Mouse (Mus musculus): ENCODE measurements around the gene Sgf29. TPM values are rescaled to one million over a fixed set of nuclear protein-coding genes. Genes with fewer than 3 reads are reported as not detected.
A peak's percentile ranks its signal among the peaks of the same experiment; 100 is the strongest.

Sgf29 gene
- polyA plus RNA-seq, 1 experiment from 2014 or later, result 43.6 TPM

DNA sequence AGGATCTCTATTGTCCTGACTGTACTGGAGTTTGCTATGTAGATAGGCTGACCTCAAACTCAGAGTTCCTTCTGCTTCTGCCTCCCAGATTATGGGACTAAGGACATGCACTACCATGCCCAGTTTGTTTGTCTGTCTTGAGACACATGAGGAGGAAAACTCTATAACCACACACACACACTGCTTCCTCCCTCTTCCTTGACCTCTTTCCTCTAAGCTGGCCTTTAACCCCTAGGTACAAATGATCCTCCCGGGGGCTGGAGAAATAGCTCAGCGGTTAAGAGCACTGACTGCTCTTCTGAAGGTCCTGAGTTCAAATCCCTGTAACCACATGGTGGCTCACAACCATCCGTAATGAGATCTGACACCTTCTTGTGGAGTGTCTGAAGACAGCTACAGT is 4.8 kb upstream of the Sgf29 start:
- no peaks in the 10 kb centered on the region for H3K27me3 ChIP-seq
- WGBS, result 54% methylated on average over 3 of the region's 3 CpGs
- peaks cover 5% of the 10 kb centered on the region; the same call in 1 of the 2 replicates for H3K4me1 ChIP-seq
- no peak overlapping the region for H3K27ac ChIP-seq
- no peak overlapping the region for H3K4me2 ChIP-seq (replicated peaks)
- H3K9me3 ChIP-seq, result no peaks in the 10 kb centered on the region
- H3K36me3 ChIP-seq, result no peaks in the 10 kb centered on the region
- no peak for ATAC-seq (ENCODE audit: insufficient number of reproducible peaks, insufficient read depth, low FRiP score, low TSS enrichment)
- H3K4me3 ChIP-seq, result no peak overlapping the region
- H3K9ac ChIP-seq, result no peak overlapping the region

DNA sequence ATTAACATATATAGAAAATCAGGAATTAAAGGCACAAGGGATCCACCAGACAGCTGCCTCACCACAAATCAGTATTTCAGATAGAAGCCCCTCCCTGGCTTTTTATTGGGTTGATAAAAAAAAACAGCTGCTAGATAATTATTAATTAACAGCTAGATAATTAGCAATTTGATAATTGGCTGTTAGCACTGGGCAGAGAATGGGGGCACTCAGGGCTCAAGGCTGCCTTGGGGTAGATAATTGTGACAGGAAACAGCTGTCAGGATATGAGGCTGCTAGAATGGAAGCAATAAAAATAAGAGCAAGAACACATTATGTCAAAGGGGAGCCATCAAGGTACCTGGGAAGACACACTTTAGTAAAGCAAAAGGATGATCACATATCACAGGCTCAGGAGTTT is 4.2 kb upstream of the Sgf29 start:
- Histone ChIP-seq H3K27me3 (no peaks in the 10 kb centered on the region), H3K27ac (no peak overlapping the region), H3K36me3 (no peaks in the 10 kb centered on the region), H3K4me2 (replicated peaks) (no peak overlapping the region), H3K4me3 (no peak overlapping the region), H3K9me3 (no peaks in the 10 kb centered on the region), H3K4me1 (peaks cover 8% of the 10 kb centered on the region), H3K9ac (no peak overlapping the region)
- ATAC-seq (ENCODE audit: insufficient number of reproducible peaks, insufficient read depth, low FRiP score, low TSS enrichment), result no peak

DNA sequence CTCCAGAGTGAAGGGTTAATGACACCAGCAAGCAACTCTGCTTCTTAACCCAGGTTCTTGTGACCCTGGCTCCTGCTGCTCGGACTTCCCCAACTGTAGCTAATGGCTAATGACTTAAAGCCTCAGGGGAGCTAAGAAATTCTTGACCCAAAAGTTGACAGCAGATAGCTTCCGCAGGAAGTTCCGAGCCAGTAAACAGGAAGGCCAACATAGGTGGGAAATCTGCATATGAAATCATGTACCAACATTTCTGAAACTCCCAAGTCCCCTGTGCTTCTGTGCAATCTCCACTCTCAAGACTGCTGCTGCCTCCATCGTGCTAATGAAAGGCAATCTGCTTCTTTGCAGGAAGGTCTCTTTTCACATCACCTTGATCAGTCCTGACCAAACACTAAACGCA is 3.4 kb upstream of the Sgf29 start:
- Histone ChIP-seq H3K27ac (no peak overlapping the region), H3K9ac (no peak overlapping the region), H3K27me3 (no peaks in the 10 kb centered on the region), H3K9me3 (no peaks in the 10 kb centered on the region), H3K4me3 (no peak overlapping the region), H3K36me3 (no peaks in the 10 kb centered on the region), H3K4me1 (peaks cover 12% of the 10 kb centered on the region), H3K4me2 (replicated peaks) (no peak overlapping the region)
- no peak for ATAC-seq (ENCODE audit: insufficient number of reproducible peaks, insufficient read depth, low FRiP score, low TSS enrichment)
- WGBS, result 49% methylated on average over 5 of the region's 5 CpGs

DNA sequence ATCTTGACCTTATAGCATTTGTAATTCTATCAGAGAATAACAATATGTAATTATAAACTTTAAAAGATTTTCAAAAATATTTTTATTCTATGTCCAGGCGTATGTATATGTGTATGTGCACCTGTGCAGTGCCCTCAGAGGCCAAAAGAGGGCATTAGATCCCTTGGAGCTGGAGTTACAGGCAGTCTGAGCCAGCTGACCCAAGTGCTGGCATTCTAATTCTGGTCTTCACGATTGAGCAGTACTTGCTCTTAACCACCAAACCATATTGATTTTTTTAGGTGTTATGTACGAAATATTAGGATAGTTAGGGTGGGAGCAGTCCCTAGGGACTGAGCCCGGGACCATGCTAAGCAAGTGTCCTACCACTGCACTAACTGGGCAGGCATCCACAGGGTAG is 623 bp upstream of the Sgf29 start:
- H3K9me3 ChIP-seq, result no peaks in the 10 kb centered on the region
- no peaks in the 10 kb centered on the region for H3K36me3 ChIP-seq
- no peaks in the 10 kb centered on the region for H3K27me3 ChIP-seq
- 78% methylated on average over 4 of the region's 4 CpGs for WGBS
- H3K27ac ChIP-seq, result no peak overlapping the region
- H3K9ac ChIP-seq, result no peak overlapping the region
- no peak for ATAC-seq (ENCODE audit: insufficient number of reproducible peaks, insufficient read depth, low FRiP score, low TSS enrichment)
- peak overlapping the region; percentile 51; the same call in 1 of the 2 replicates for H3K4me3 ChIP-seq
- H3K4me2 ChIP-seq (replicated peaks), result peak overlapping the region; percentile 80
- peaks cover 12% of the 10 kb centered on the region for H3K4me1 ChIP-seq

DNA sequence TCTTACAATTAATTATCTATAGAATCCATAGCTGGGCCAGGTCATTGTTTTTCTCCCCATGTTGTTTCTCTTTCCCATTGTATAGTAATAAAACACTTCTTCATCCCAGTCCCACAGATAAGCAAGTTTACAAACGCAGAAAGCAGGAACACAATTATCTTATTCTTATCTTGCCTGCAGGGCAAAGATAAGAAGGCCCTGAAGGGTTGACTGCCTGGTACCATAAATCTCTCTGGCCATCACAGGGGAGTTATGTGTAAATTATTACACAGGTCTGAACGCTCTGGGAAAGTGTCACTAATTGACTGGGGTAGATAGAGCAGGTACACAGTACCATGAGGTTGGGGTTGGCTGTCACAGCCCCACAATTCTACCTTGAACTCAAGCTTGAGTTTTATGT is 1.7 kb downstream of the Sgf29 start:
- no peaks in the 10 kb centered on the region for H3K27me3 ChIP-seq
- H3K27ac ChIP-seq, result no peak overlapping the region
- no peak for ATAC-seq (ENCODE audit: insufficient number of reproducible peaks, insufficient read depth, low FRiP score, low TSS enrichment)
- peaks cover 12% of the 10 kb centered on the region for H3K4me1 ChIP-seq
- no peak overlapping the region for H3K4me2 ChIP-seq (replicated peaks)
- no peaks in the 10 kb centered on the region for H3K9me3 ChIP-seq
- no peaks in the 10 kb centered on the region for H3K36me3 ChIP-seq
- WGBS, result 90% methylated on average over 2 of the region's 2 CpGs
- no peak overlapping the region for H3K9ac ChIP-seq
- H3K4me3 ChIP-seq, result no peak overlapping the region

DNA sequence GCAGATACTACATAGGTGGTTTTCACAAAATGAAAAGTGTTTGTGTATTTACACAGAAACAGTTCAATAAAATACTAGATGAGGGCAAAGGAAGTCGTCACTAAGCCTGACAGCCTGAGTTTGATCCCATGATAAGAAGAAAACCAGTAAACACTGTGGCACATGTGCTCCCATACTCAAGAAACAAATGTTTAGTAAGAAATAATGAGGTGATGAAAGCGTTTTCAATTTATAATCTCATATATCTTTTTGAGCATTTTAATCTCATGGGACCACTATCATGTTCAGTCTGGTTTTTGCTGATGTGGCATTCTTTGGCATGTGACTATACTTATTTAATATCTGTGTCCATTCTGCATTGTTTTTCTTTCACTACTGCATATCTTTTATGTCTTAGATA is 4.9 kb downstream of the Sgf29 start:
- no peaks in the 10 kb centered on the region for H3K27me3 ChIP-seq
- 84% methylated on average over 2 of the region's 2 CpGs for WGBS
- 0 out of 2 replicates have a peak, but pooled peaks cover 2% of the 10 kb centered on the region for H3K36me3 ChIP-seq

DNA sequence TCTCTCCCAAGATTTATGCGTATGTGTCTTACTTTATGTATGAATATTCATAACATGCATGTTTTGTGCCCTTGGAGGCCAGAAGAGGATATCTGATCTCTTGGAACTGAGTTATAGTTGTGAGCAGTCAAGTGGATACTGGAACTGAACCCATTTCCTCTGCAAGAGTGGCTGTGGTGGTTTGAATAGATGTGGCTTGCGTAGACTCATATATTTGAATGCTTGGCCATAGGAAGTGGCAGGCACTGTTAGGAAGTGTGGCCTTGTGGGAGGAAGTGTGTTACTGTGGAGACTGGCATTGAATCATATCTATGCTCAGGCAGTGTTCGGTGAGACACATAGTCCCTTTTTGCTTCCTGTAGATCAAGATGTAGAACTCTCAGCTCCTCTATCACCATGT is 6.6 kb downstream of the Sgf29 start:
- 91% methylated on average over 3 of the region's 3 CpGs for WGBS
- no peaks in the 10 kb centered on the region for H3K9me3 ChIP-seq
- H3K4me3 ChIP-seq, result no peak overlapping the region
- 0 out of 2 replicates have a peak, but pooled peaks cover 2% of the 10 kb centered on the region for H3K36me3 ChIP-seq
- no peak for ATAC-seq (ENCODE audit: insufficient number of reproducible peaks, insufficient read depth, low FRiP score, low TSS enrichment)
- H3K27me3 ChIP-seq, result no peaks in the 10 kb centered on the region
- no peak overlapping the region for H3K27ac ChIP-seq
- no peaks in the 10 kb centered on the region for H3K4me1 ChIP-seq
- no peak overlapping the region for H3K4me2 ChIP-seq (replicated peaks)
- no peak overlapping the region for H3K9ac ChIP-seq

More for the DNA sequence above, 4.9 kb downstream of the Sgf29 start:
- Histone ChIP-seq H3K4me3 (no peak overlapping the region), H3K9me3 (no peaks in the 10 kb centered on the region), H3K4me1 (peaks cover 6% of the 10 kb centered on the region), H3K9ac (no peak overlapping the region), H3K4me2 (replicated peaks) (no peak overlapping the region), H3K27ac (no peak overlapping the region)
- ATAC-seq (ENCODE audit: insufficient number of reproducible peaks, insufficient read depth, low FRiP score, low TSS enrichment), result no peak

DNA sequence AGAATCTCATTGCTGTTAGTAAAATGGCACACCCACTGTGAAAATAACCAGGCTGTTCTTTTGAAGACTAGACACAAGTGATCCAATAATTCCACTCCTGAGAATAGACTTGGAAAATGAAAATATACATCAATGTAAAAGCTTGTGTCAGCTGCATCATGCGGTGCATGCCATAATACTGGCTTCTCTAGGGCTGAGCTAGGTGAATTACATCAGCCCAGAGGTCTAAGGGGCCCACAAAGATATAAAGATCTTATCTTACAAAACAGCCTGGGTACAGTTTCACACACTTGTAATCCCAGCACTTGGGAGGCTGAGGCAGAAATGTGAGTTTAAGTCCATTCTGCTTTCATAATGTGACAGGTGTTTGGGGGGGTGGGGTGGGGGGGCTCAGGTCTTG is 8.4 kb downstream of the Sgf29 start:
- Histone ChIP-seq H3K4me3 (no peak overlapping the region), H3K4me1 (no peaks in the 10 kb centered on the region), H3K9me3 (no peaks in the 10 kb centered on the region), H3K4me2 (replicated peaks) (no peak overlapping the region), H3K36me3 (peaks cover 6% of the 10 kb centered on the region), H3K27ac (no peak overlapping the region), H3K27me3 (no peaks in the 10 kb centered on the region), H3K9ac (no peak overlapping the region)
- ATAC-seq (ENCODE audit: insufficient number of reproducible peaks, insufficient read depth, low FRiP score, low TSS enrichment), result no peak
- 95% methylated on average over 1 of the region's 1 CpGs for WGBS

DNA sequence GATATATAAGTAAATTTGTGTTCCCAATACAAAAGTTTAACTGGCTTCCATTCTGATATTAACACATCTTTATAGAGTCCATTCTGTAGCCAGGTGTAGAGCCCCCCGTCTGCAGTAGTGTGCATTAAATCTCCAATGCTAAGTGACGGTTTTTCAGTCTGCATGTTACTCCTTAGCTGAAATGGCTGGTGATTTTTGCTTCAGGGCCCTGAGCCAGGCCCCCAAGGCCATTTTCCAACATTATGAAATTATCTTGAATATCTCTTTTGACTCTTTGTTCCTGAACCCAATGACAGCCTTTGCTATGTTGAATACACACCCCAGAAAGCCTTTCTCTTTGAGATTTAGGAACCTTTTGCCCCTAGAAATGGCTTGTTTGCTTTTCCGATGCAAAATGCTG is 10.7 kb downstream of the Sgf29 start:
- no peaks in the 10 kb centered on the region for H3K4me1 ChIP-seq
- H3K36me3 ChIP-seq, result peaks cover 12% of the 10 kb centered on the region
- no peak overlapping the region for H3K9ac ChIP-seq
- H3K27me3 ChIP-seq, result no peaks in the 10 kb centered on the region
- no peak overlapping the region for H3K4me3 ChIP-seq
- H3K9me3 ChIP-seq, result no peaks in the 10 kb centered on the region
- ATAC-seq (ENCODE audit: insufficient number of reproducible peaks, insufficient read depth, low FRiP score, low TSS enrichment), result no peak
- WGBS, result 88% methylated on average over 3 of the region's 3 CpGs
- H3K27ac ChIP-seq, result no peak overlapping the region
- H3K4me2 ChIP-seq (replicated peaks), result no peak overlapping the region

DNA sequence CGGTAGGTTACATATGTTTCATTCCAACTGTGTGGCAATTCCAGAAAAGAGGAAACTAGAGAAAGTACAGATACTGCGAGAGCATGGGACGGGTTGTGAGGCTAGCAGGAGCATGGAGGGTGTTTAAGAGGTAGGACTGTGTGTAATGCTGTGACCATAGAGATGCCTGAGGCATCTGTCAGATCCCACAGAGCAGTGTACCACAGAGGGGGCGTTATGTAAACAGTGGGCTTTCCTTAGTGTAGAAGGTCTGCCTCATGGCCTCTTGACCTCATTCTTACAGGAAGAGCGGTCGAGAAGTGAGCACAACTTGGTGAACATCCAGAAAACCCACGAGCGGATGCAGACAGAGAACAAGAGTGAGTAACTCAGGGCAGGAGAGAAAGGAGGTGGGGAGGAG is 14.5 kb downstream of the Sgf29 start:
- Histone ChIP-seq H3K4me2 (replicated peaks) (no peak overlapping the region), H3K9me3 (no peaks in the 10 kb centered on the region), H3K36me3 (peaks cover 25% of the 10 kb centered on the region), H3K27ac (no peak overlapping the region), H3K9ac (no peak overlapping the region), H3K27me3 (no peaks in the 10 kb centered on the region), H3K4me3 (no peak overlapping the region), H3K4me1 (no peaks in the 10 kb centered on the region)
- ATAC-seq (ENCODE audit: insufficient number of reproducible peaks, insufficient read depth, low FRiP score, low TSS enrichment), result no peak
- WGBS, result 60% methylated on average over 8 of the region's 8 CpGs

DNA sequence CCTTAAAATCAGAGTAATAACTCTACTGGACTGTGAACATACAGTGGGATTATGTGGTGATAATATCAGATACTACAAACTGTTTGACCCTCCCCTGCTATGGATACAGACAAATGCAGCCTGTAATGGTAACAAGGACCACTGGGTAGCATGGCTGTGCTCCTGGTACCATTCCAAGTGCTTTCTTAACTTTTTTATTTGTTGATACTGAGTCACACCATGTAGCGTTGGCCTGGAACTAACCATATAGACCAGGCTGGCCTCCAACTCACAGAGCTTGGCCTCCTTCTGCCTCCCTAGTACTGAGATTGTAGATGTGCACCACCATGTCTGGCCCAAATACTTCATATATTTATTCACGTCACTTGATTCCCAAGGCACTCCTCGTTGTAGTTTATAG is 16.2 kb downstream of the Sgf29 start:
- Histone ChIP-seq H3K27ac (no peak overlapping the region), H3K36me3 (peaks cover 31% of the 10 kb centered on the region)
- no peak for ATAC-seq (ENCODE audit: insufficient number of reproducible peaks, insufficient read depth, low FRiP score, low TSS enrichment)

DNA sequence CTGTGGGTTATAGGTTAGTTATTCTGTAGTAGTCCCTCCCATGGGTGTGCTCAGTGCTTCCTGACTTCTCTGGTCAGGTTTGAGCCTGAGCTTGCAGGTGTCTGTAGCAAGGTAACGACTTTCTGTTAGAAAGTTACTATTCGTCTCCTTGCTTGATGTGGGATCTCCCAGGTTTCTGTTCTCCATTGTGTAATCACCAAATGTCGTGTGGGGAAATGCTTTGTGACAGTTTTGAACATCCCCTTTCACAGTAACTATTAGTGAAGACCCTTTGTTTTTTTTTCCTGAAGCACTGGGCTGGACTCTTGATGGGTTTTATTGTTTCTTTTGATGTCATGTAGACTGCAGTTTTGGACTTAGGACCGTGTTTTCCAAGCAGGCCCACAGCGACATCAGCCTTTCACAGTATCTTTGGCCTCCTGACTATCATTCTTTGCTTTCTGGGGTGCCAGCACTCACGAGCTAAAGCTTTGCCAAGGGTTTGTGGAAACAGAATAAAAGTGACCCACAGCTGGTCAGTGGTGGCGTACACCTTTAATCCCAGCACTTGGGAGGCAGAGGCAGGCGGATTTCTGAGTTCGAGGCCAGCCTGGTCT is 18.5 kb downstream of the Sgf29 start:
- Histone ChIP-seq H3K27me3 (no peaks in the 10 kb centered on the region), H3K4me1 (no peaks in the 10 kb centered on the region), H3K36me3 (peaks cover 49% of the 10 kb centered on the region), H3K4me3 (no peak overlapping the region), H3K9me3 (no peaks in the 10 kb centered on the region), H3K4me2 (replicated peaks) (no peak overlapping the region), H3K9ac (no peak overlapping the region), H3K27ac (no peak overlapping the region)
- ATAC-seq (ENCODE audit: insufficient number of reproducible peaks, insufficient read depth, low FRiP score, low TSS enrichment), result no peak
- WGBS, result 88% methylated on average over 9 of the region's 9 CpGs

More for the DNA sequence above, 16.2 kb downstream of the Sgf29 start:
- Histone ChIP-seq H3K9ac (no peak overlapping the region), H3K27me3 (no peaks in the 10 kb centered on the region), H3K4me3 (no peak overlapping the region), H3K4me2 (replicated peaks) (no peak overlapping the region), H3K4me1 (no peaks in the 10 kb centered on the region), H3K9me3 (no peaks in the 10 kb centered on the region)
- WGBS, result 90% methylated on average over 3 of the region's 3 CpGs

DNA sequence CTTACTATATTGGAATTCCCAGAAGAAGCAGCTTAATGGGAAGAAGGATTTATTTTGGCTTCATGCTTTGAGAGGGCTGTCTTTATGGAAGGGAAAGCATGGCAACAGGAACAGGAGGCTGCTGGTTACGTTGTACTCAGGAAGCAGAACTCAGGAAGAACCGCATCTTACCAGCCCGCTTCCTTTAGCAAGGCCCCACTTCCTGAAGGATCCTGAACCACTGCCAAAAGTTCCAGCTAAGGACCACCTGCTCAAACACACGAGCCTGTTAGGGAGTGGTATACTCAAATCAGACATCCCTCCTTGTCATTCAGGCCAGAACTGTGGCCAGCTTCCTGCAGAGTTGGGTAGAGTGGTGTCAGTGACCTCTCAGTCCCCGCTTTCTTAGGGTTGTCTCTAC is 19.3 kb downstream of the Sgf29 start:
- no peak for ATAC-seq (ENCODE audit: insufficient number of reproducible peaks, insufficient read depth, low FRiP score, low TSS enrichment)
- no peaks in the 10 kb centered on the region for H3K27me3 ChIP-seq
- no peak overlapping the region for H3K27ac ChIP-seq
- no peaks in the 10 kb centered on the region for H3K9me3 ChIP-seq
- H3K4me1 ChIP-seq, result no peaks in the 10 kb centered on the region
- H3K36me3 ChIP-seq, result peaks cover 55% of the 10 kb centered on the region
- no peak overlapping the region for H3K9ac ChIP-seq
- no peak overlapping the region for H3K4me2 ChIP-seq (replicated peaks)
- H3K4me3 ChIP-seq, result no peak overlapping the region
- 84% methylated on average over 5 of the region's 5 CpGs for WGBS
